Mouse (Mus musculus): ENCODE results near the gene Rreb1. TPM values are rescaled to one million over a fixed set of nuclear protein-coding genes. Genes with fewer than 3 reads are reported as not detected.

Gene Rreb1
- polyA plus RNA-seq, 1 experiment: 6.0 TPM

DNA sequence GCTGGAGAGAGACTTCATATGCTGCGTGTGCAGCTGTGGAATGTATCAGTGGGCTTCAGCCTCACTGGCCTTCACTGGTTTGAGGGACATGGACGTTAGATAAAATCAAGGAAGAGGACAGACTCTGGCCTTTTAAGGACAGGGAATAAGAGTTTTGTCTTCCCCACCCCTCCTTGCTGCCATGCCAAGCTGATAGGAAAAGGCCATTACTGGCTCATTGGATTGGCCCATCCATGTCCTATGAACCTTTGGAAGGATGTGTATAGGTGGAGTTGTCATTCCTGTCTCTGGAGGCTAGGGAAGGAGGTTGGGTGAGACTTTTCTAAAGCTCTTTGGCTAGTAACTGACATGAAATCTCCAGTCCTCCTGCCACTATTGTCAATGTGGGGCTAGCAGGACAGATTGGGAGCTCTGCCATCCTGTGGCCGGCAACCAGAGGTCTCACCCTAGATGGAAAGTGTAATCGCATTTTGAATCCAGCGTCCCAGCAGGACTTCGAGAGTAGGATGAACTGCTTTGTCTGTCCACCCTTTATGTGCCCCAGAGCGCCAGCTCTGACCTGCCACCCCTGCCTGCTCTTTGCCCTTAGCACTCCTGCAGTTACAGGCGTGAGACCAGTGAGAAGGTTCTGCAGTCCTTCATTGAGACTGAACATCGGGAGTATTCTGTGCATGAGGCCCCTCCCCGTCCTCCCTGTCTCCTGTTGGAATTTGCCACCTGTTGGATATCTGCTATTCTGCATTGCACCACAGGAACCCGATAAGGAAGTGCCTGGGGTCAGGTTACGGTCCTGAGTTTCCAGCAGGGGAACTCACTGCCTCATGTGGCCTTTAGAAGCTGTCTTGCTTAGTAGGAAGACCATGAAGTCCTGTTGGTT, 134.6 kb downstream of the Rreb1 start:
- no peak overlapping the region for H3ac ChIP-seq (ENCODE audit: control insufficient read depth, insufficient read length, low read depth)
- H3K36me3 ChIP-seq (ENCODE audit: control insufficient read depth, insufficient read depth): peaks cover 40% of the 10 kb centered on the region
- no peaks in the 10 kb centered on the region for H3K79me2 ChIP-seq (ENCODE audit: control insufficient read depth, insufficient read depth)
- H3K27me3 ChIP-seq (ENCODE audit: control insufficient read depth, insufficient read depth, insufficient read length): no peaks in the 10 kb centered on the region
- H3K4me3 ChIP-seq (ENCODE audit: insufficient read depth, poor library complexity, severe bottlenecking): no peak overlapping the region
- H3K79me3 ChIP-seq (ENCODE audit: low read depth): peaks cover 1% of the 10 kb centered on the region
- TF ChIP-seq CEBPB (IDR thresholded peaks at IDR 0.05; ENCODE audit: low read depth) (no peak), USF1 (IDR thresholded peaks at IDR 0.05; ENCODE audit: low read depth) (no peak), MYOD1 (IDR thresholded peaks at IDR 0.05; ENCODE audit: control insufficient read depth, insufficient read length, low read depth) (no peak), CTCF (IDR thresholded peaks at IDR 0.05; ENCODE audit: control insufficient read depth, insufficient read depth, insufficient read length) (no peak), MAX (IDR thresholded peaks at IDR 0.05) (no peak)

DNA sequence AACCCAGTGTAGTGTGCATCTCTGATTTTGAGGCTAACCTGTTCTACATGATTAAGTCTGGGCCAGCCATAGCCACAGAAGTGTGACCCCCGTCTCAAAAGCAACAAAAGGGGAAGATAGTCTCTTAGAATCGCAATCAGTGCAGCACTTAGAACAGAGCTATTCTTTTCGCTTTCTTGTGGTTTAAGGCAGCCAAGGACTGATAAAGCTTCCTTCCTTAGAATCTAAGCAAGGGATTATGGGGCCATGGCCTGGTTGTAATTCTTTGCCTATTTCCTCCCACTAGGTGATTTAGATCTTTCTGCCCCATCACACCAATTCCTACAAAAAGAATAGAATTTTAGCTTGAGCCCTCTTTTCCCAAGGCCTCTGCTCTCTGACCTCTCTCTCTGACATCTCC, 135.8 kb downstream of the Rreb1 start:
- Histone ChIP-seq H3ac (ENCODE audit: control insufficient read depth, insufficient read length, low read depth) (no peak overlapping the region), H3K79me3 (ENCODE audit: low read depth) (peaks cover 1% of the 10 kb centered on the region), H3K4me3 (ENCODE audit: insufficient read depth, poor library complexity, severe bottlenecking) (no peak overlapping the region), H3K27me3 (ENCODE audit: control insufficient read depth, insufficient read depth, insufficient read length) (no peaks in the 10 kb centered on the region), H3K79me2 (ENCODE audit: control insufficient read depth, insufficient read depth) (no peaks in the 10 kb centered on the region), H3K36me3 (ENCODE audit: control insufficient read depth, insufficient read depth) (peaks cover 48% of the 10 kb centered on the region)
- TF ChIP-seq CEBPB (IDR thresholded peaks at IDR 0.05; ENCODE audit: low read depth) (no peak), MAX (IDR thresholded peaks at IDR 0.05) (no peak), USF1 (IDR thresholded peaks at IDR 0.05; ENCODE audit: low read depth) (no peak), MYOD1 (IDR thresholded peaks at IDR 0.05; ENCODE audit: control insufficient read depth, insufficient read length, low read depth) (no peak), FOSL1 (IDR thresholded peaks at IDR 0.05; ENCODE audit: insufficient read depth, low read length, poor library complexity, severe bottlenecking) (no peak), MYOG (IDR thresholded peaks at IDR 0.05; ENCODE audit: control insufficient read depth, extremely low read depth, insufficient read length) (no peak), CTCF (IDR thresholded peaks at IDR 0.05; ENCODE audit: control insufficient read depth, insufficient read depth, insufficient read length) (no peak)

GRCm38 (mm10) chr13:37918336-37919261, 140.4 kb downstream of the Rreb1 start:
- H3K79me3 ChIP-seq (ENCODE audit: low read depth): peaks cover 1% of the 10 kb centered on the region
- no peak overlapping the region for H3ac ChIP-seq (ENCODE audit: control insufficient read depth, insufficient read length, low read depth)
- no peak overlapping the region for H3K4me3 ChIP-seq (ENCODE audit: insufficient read depth, poor library complexity, severe bottlenecking)
- H3K36me3 ChIP-seq (ENCODE audit: control insufficient read depth, insufficient read depth): peaks cover 63% of the 10 kb centered on the region
- H3K27me3 ChIP-seq (ENCODE audit: control insufficient read depth, insufficient read depth, insufficient read length): no peaks in the 10 kb centered on the region
- H3K79me2 ChIP-seq (ENCODE audit: control insufficient read depth, insufficient read depth): no peaks in the 10 kb centered on the region
- no peak for TF ChIP-seq MAX (IDR thresholded peaks at IDR 0.05)
- no peak for TF ChIP-seq CTCF (IDR thresholded peaks at IDR 0.05; ENCODE audit: control insufficient read depth, insufficient read depth, insufficient read length)
- no peak for TF ChIP-seq CEBPB (IDR thresholded peaks at IDR 0.05; ENCODE audit: low read depth)
- TF ChIP-seq MYOD1 (IDR thresholded peaks at IDR 0.05; ENCODE audit: control insufficient read depth, insufficient read length, low read depth): no peak
- no peak for TF ChIP-seq USF1 (IDR thresholded peaks at IDR 0.05; ENCODE audit: low read depth)
- no peak for TF ChIP-seq FOSL1 (IDR thresholded peaks at IDR 0.05; ENCODE audit: insufficient read depth, low read length, poor library complexity, severe bottlenecking)
- no peak for TF ChIP-seq MYOG (IDR thresholded peaks at IDR 0.05; ENCODE audit: control insufficient read depth, extremely low read depth, insufficient read length)

DNA sequence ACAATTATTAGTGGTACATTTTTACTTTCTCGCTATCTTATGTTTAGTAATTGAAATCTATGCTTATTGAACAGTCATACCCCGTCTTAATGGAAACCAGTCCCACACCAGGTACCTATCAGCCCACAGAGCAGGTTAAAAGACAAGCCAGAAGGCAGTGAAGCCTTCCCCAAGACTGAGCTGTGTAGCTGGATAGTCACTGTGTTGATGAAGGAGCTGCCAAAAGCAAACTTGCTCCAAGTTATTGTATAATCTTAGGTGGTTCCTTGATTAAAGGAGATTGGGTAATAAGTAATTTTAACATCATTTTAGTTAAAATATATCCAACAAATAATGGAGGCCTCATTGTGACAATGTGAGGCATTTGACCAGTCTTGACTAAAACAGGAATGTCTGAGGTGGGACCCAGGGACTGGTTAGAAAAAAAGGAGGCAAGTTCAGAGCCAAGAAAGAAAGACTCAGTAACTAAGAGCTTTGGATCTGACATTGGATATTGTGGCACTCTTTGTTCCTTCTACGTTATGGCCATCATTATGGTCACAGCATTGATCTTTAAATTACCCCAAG, 141.6 kb downstream of the Rreb1 start:
- Histone ChIP-seq H3K79me3 (ENCODE audit: low read depth) (peaks cover 1% of the 10 kb centered on the region), H3K27me3 (ENCODE audit: control insufficient read depth, insufficient read depth, insufficient read length) (no peaks in the 10 kb centered on the region), H3K79me2 (ENCODE audit: control insufficient read depth, insufficient read depth) (no peaks in the 10 kb centered on the region), H3ac (ENCODE audit: control insufficient read depth, insufficient read length, low read depth) (no peak overlapping the region), H3K4me3 (ENCODE audit: insufficient read depth, poor library complexity, severe bottlenecking) (no peak overlapping the region), H3K36me3 (ENCODE audit: control insufficient read depth, insufficient read depth) (peaks cover 57% of the 10 kb centered on the region)
- TF ChIP-seq USF1 (IDR thresholded peaks at IDR 0.05; ENCODE audit: low read depth) (no peak), MYOD1 (IDR thresholded peaks at IDR 0.05; ENCODE audit: control insufficient read depth, insufficient read length, low read depth) (no peak), CEBPB (IDR thresholded peaks at IDR 0.05; ENCODE audit: low read depth) (no peak), CTCF (IDR thresholded peaks at IDR 0.05; ENCODE audit: control insufficient read depth, insufficient read depth, insufficient read length) (no peak), FOSL1 (IDR thresholded peaks at IDR 0.05; ENCODE audit: insufficient read depth, low read length, poor library complexity, severe bottlenecking) (no peak), MYOG (IDR thresholded peaks at IDR 0.05; ENCODE audit: control insufficient read depth, extremely low read depth, insufficient read length) (no peak), MAX (IDR thresholded peaks at IDR 0.05) (no peak)

- Histone ChIP-seq H3K36me3 (ENCODE audit: control insufficient read depth, insufficient read depth) (peaks cover 54% of the 10 kb centered on the region), H3ac (ENCODE audit: control insufficient read depth, insufficient read length, low read depth) (no peak overlapping the region), H3K4me3 (ENCODE audit: insufficient read depth, poor library complexity, severe bottlenecking) (no peak overlapping the region), H3K27me3 (ENCODE audit: control insufficient read depth, insufficient read depth, insufficient read length) (no peaks in the 10 kb centered on the region), H3K79me2 (ENCODE audit: control insufficient read depth, insufficient read depth) (no peaks in the 10 kb centered on the region), H3K79me3 (ENCODE audit: low read depth) (peaks cover 1% of the 10 kb centered on the region)
- no peak for TF ChIP-seq CEBPB (IDR thresholded peaks at IDR 0.05; ENCODE audit: low read depth)
- TF ChIP-seq MYOG (IDR thresholded peaks at IDR 0.05; ENCODE audit: control insufficient read depth, extremely low read depth, insufficient read length): no peak
- no peak for TF ChIP-seq MYOD1 (IDR thresholded peaks at IDR 0.05; ENCODE audit: control insufficient read depth, insufficient read length, low read depth)
Measured at GRCm38 (mm10) chr13:37920727-37921126, 142.5 kb downstream of the Rreb1 start.

Measured in C2C12 (cell line).